Mouse (Mus musculus): Measurements from ENCODE around the gene Plaa. TPM values are rescaled to one million over a fixed set of nuclear protein-coding genes. Genes with fewer than 3 reads are reported as not detected.

The Plaa gene
- polyA plus RNA-seq, 1 experiment = 29.6 TPM

- Histone ChIP-seq H3K27ac (ENCODE audit: control insufficient read depth, insufficient read depth, low read depth, low read length, poor library complexity) (no peak overlapping the region), H3K4me3 (replicated peaks; ENCODE audit: control insufficient read depth, low read depth, low read length) (no peak overlapping the region), H3K4me1 (ENCODE audit: control insufficient read depth, insufficient read depth, low read length) (no peaks in the 10 kb centered on the region)
- WGBS = 82% methylated on average over 2 of the region's 2 CpGs
- TF ChIP-seq CTCF (IDR thresholded peaks at IDR 0.05; ENCODE audit: control insufficient read depth, insufficient read depth, low read length) (no peak), POLR2A (IDR thresholded peaks at IDR 0.05; ENCODE audit: borderline replicate concordance, control insufficient read depth, low read depth, low read length) (no peak)
Observed at GRCm38 (mm10) chr4:94605591-94605990, 2.5 kb upstream of the Plaa start.

DNA sequence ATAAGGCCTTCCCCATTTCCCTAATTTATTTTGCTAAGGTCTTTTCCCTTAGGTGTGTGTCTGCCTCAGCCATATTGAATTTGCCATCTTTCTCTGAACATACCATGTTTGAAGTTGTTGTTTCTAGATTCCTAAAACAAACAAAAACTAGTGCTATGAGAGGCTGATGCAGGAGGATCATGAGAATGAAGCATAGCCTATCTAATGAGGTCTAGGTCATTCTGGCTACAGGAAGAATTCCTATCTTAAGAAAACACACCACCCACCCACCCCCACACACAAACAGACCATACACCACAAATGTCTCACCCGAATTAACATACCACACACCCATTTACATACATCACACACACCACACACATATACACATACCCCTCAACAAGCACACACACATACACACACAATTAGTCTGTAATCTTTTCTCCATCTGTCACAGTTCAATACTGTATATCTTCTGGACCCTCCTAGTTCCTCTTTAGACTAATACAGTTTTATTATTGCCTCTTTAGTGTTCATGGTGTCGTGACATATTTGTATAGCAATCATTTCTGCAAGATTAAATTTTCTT, 1.5 kb upstream of the Plaa start:
- WGBS = 82% methylated on average over 2 of the region's 2 CpGs
- TF ChIP-seq POLR2A (IDR thresholded peaks at IDR 0.05; ENCODE audit: borderline replicate concordance, control insufficient read depth, low read depth, low read length) (no peak), CTCF (IDR thresholded peaks at IDR 0.05; ENCODE audit: control insufficient read depth, insufficient read depth, low read length) (no peak)
- Histone ChIP-seq H3K27ac (ENCODE audit: control insufficient read depth, insufficient read depth, low read depth, low read length, poor library complexity) (no peak overlapping the region), H3K4me1 (ENCODE audit: control insufficient read depth, insufficient read depth, low read length) (no peaks in the 10 kb centered on the region), H3K4me3 (replicated peaks; ENCODE audit: control insufficient read depth, low read depth, low read length) (no peak overlapping the region)

DNA sequence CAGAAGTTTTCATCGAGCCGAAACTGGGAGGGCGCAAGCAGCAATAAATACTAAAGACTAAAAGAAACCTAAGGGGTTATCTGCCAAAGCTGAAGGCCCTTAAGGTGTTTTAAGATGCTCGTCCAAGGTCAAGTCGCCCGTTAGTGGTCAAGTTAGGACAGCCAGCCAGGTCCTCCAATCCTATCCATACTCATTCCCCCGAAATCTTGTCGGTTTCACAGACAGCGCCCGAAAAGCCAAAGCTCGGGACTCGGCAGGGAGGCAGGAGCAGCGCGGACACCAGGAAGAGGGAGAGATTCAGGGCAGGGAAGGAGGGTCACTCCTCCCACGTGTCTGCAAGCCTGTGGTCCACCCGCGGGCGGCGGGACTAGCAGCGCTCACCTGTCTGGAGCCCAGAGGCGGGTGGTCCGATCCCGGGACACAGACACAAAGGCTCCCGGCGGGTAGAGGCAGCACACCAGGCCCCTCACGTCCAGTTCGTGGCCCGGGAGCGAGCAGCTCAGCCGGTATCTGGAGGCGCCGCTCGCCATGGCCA, 481 bp downstream of the Plaa start:
- H3K27ac ChIP-seq (ENCODE audit: control insufficient read depth, insufficient read depth, low read depth, low read length, poor library complexity) = peak overlapping the region; percentile 84
- no peaks in the 10 kb centered on the region for H3K4me1 ChIP-seq (ENCODE audit: control insufficient read depth, insufficient read depth, low read length)
- TF ChIP-seq CTCF (IDR thresholded peaks at IDR 0.05; ENCODE audit: control insufficient read depth, insufficient read depth, low read length) (0 out of 2 replicates have a peak, but pooled peaks have one; percentile 2), POLR2A (IDR thresholded peaks at IDR 0.05; ENCODE audit: borderline replicate concordance, control insufficient read depth, low read depth, low read length) (no peak)
- peak overlapping the region; percentile 93 for H3K4me3 ChIP-seq (replicated peaks; ENCODE audit: control insufficient read depth, low read depth, low read length)
- under 1% methylated on average over 33 of the region's 33 CpGs for WGBS

DNA sequence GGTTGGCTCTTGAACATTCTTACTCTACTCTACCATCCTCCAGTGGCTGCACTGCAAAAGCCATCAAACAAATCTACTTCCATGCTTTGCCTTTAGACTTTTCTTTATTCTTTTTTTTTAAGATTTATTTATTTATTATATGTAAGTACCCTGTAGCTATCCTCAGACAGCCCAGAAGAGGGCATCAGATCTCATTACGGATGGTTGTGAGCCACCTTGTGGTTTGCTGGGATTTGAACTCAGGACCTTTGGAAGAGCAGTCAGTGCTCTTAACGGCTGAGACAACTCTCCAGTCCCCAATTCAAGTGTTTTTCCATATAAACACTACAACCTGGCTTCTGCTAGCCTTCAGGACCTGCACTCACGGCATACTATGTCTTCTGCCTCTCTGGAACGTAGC, 1.6 kb downstream of the Plaa start:
- 71% methylated on average over 4 of the region's 4 CpGs for WGBS
- Histone ChIP-seq H3K4me3 (replicated peaks; ENCODE audit: control insufficient read depth, low read depth, low read length) (no peak overlapping the region), H3K4me1 (ENCODE audit: control insufficient read depth, insufficient read depth, low read length) (no peaks in the 10 kb centered on the region), H3K27ac (ENCODE audit: control insufficient read depth, insufficient read depth, low read depth, low read length, poor library complexity) (no peak overlapping the region)
- TF ChIP-seq CTCF (IDR thresholded peaks at IDR 0.05; ENCODE audit: control insufficient read depth, insufficient read depth, low read length) (no peak), POLR2A (IDR thresholded peaks at IDR 0.05; ENCODE audit: borderline replicate concordance, control insufficient read depth, low read depth, low read length) (no peak)

DNA sequence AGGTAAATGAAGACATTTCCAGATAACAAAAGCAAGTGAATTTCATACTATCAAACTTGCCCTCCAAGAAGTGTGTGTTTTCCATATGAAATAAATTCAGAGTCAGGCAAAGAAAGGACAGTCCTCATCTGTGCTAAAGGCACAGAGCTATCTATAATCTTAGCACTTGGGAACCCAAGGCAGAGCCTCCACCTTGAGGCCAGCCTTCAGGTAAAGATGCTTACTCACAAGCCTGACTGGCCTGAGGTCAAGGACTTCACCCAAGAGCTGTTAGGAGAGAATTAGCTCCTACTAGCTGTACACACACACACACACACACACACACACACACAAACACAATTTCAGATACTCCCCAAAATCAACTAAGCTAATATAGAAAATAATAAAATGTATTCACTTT, 10.3 kb downstream of the Plaa start:
- H3K4me1 ChIP-seq (ENCODE audit: control insufficient read depth, insufficient read depth, low read length) = no peaks in the 10 kb centered on the region
- no peak for TF ChIP-seq CTCF (IDR thresholded peaks at IDR 0.05; ENCODE audit: control insufficient read depth, insufficient read depth, low read length)
- TF ChIP-seq POLR2A (IDR thresholded peaks at IDR 0.05; ENCODE audit: borderline replicate concordance, control insufficient read depth, low read depth, low read length) = no peak
- H3K27ac ChIP-seq (ENCODE audit: control insufficient read depth, insufficient read depth, low read depth, low read length, poor library complexity) = no peak overlapping the region
- H3K4me3 ChIP-seq (replicated peaks; ENCODE audit: control insufficient read depth, low read depth, low read length) = no peak overlapping the region

DNA sequence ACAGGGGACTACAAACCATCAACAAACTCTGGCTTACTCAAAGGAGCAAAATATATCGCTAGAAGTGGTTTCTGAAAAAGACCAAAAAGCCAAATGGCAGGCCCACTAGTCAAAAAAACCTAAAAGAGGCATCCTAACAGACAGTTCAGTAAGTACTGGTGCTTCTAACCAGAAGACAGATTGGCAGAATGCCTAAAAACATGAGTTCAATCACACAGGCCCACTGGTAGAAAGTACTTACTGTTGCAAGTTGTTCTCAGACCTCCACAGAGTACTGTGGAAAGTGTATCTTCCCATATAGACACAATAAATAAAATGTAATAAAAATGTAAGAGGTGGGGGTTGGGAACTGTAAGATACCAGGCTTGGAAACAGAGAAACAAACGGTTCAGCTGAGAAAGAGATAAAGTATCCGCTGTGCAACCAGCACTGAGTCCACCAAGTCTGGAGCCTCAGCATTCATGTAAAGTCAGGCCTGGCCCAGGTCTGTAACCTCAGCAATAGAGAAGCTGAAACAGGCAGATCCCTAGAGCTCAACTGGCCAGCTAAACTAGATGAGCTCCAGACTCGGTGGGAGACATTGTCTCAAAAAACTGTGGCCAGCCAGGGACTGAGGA, 11.2 kb downstream of the Plaa start:
- H3K4me3 ChIP-seq (replicated peaks; ENCODE audit: control insufficient read depth, low read depth, low read length) = no peak overlapping the region
- no peak for TF ChIP-seq CTCF (IDR thresholded peaks at IDR 0.05; ENCODE audit: control insufficient read depth, insufficient read depth, low read length)
- no peak for TF ChIP-seq POLR2A (IDR thresholded peaks at IDR 0.05; ENCODE audit: borderline replicate concordance, control insufficient read depth, low read depth, low read length)
- WGBS = 68% methylated on average over 4 of the region's 4 CpGs
- no peaks in the 10 kb centered on the region for H3K4me1 ChIP-seq (ENCODE audit: control insufficient read depth, insufficient read depth, low read length)
- no peak overlapping the region for H3K27ac ChIP-seq (ENCODE audit: control insufficient read depth, insufficient read depth, low read depth, low read length, poor library complexity)

DNA sequence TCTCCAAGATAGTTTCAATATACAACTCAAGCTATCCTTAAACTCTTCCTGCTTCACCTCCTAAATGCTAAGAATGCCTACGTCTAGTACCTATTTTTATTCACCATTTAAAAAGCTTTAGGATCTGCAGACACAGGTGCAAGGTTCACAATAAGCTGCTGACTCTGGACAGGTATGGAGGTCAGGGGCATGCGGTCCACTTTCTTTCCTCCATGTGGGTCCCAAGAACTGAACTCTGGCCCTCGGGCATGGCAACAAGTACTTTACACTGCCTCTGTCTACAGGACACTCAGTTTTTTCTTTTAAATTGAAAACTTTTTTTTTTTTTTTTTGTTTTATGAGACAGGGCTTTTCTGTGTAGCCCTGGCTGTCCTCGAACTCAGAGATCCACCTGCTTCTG, 30.4 kb downstream of the Plaa start:
- WGBS = 89% methylated on average over 4 of the region's 4 CpGs
- Histone ChIP-seq H3K4me1 (ENCODE audit: control insufficient read depth, insufficient read depth, low read length) (no peaks in the 10 kb centered on the region), H3K4me3 (replicated peaks; ENCODE audit: control insufficient read depth, low read depth, low read length) (no peak overlapping the region), H3K27ac (ENCODE audit: control insufficient read depth, insufficient read depth, low read depth, low read length, poor library complexity) (no peak overlapping the region)
- TF ChIP-seq CTCF (IDR thresholded peaks at IDR 0.05; ENCODE audit: control insufficient read depth, insufficient read depth, low read length) (no peak), POLR2A (IDR thresholded peaks at IDR 0.05; ENCODE audit: borderline replicate concordance, control insufficient read depth, low read depth, low read length) (no peak)

DNA sequence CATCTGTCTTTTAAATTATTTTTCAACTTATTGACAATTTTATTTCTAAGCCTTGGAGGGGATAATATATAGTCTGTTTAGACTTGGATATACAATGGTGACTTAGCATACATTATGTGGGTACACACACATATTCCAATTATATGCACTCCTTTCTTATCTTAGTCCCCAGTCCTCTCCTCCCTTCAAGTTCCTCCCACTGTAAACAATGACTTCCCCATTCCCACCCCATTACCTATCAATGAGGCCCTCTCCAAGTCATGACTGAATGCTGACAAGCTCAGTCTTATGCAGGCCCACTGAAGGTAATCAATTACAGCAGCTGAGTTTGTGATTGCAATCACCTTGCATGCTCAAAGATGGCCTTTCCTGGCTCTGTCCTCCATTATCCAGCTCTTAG, 38.7 kb downstream of the Plaa start:
- H3K4me3 ChIP-seq (replicated peaks; ENCODE audit: control insufficient read depth, low read depth, low read length) = no peak overlapping the region
- TF ChIP-seq CTCF (IDR thresholded peaks at IDR 0.05; ENCODE audit: control insufficient read depth, insufficient read depth, low read length) (no peak), POLR2A (IDR thresholded peaks at IDR 0.05; ENCODE audit: borderline replicate concordance, control insufficient read depth, low read depth, low read length) (no peak)
- H3K4me1 ChIP-seq (ENCODE audit: control insufficient read depth, insufficient read depth, low read length) = no peaks in the 10 kb centered on the region
- H3K27ac ChIP-seq (ENCODE audit: control insufficient read depth, insufficient read depth, low read depth, low read length, poor library complexity) = no peak overlapping the region

Data from bone marrow, adult 2 months (tissue).